Mouse (Mus musculus): ENCODE measurements around the gene Kcnn1. TPM values are rescaled to one million over a fixed set of nuclear protein-coding genes. Genes with fewer than 3 reads are reported as not detected.
A peak's percentile ranks its signal among the peaks of the same experiment; 100 is the strongest.

The Kcnn1 gene
- total RNA-seq, 2 experiments from 2014 or later, result 19.4 to 22.4 TPM

GRCm38 (mm10) chr8:70893656-70894384 is 30.8 kb upstream of the Kcnn1 start:
- DNase-seq (ENCODE audit: extremely low spot score in 1 of 2, low spot score in 1 of 2), result peak in 1 of 2 experiments; percentile 74

- no peak for DNase-seq (ENCODE audit: extremely low spot score in 1 of 2, low spot score in 1 of 2)
Observed at GRCm38 (mm10) chr8:70892896-70893655, 30.0 kb upstream of the Kcnn1 start.

- DNase-seq (ENCODE audit: extremely low spot score in 1 of 2, low spot score in 1 of 2), result no peak
Observed at GRCm38 (mm10) chr8:70892022-70892895, 29.2 kb upstream of the Kcnn1 start, which contains the start of gene Slc5a5. Slc5a5 (minus strand) TSS chr8:70892757.

- no peak for DNase-seq (ENCODE audit: extremely low spot score in 1 of 2, low spot score in 1 of 2)
Observed at GRCm38 (mm10) chr8:70891356-70891755, 28.3 kb upstream of the Kcnn1 start.

- no peak for DNase-seq (ENCODE audit: extremely low spot score in 1 of 2, low spot score in 1 of 2)
Observed at GRCm38 (mm10) chr8:70890656-70891055, 27.6 kb upstream of the Kcnn1 start.

GRCm38 (mm10) chr8:70887669-70888068 is 24.6 kb upstream of the Kcnn1 start:
- DNase-seq (ENCODE audit: extremely low spot score in 1 of 2, low spot score in 1 of 2), result no peak

GRCm38 (mm10) chr8:70885612-70886011 is 22.6 kb upstream of the Kcnn1 start:
- DNase-seq (ENCODE audit: extremely low spot score in 1 of 2, low spot score in 1 of 2), result no peak

- no peak for DNase-seq (ENCODE audit: extremely low spot score in 1 of 2, low spot score in 1 of 2)
Observed at GRCm38 (mm10) chr8:70884683-70885082, 21.6 kb upstream of the Kcnn1 start.

- DNase-seq (ENCODE audit: extremely low spot score in 1 of 2, low spot score in 1 of 2), result no peak
Observed at GRCm38 (mm10) chr8:70884186-70884585, 21.1 kb upstream of the Kcnn1 start.

GRCm38 (mm10) chr8:70880546-70880945 is 17.5 kb upstream of the Kcnn1 start:
- DNase-seq (ENCODE audit: extremely low spot score in 1 of 2, low spot score in 1 of 2), result no peak

- DNase-seq (ENCODE audit: extremely low spot score in 1 of 2, low spot score in 1 of 2), result no peak
Observed at GRCm38 (mm10) chr8:70880126-70880525, 17.1 kb upstream of the Kcnn1 start.

GRCm38 (mm10) chr8:70879500-70879899 is 16.4 kb upstream of the Kcnn1 start:
- DNase-seq (ENCODE audit: extremely low spot score in 1 of 2, low spot score in 1 of 2), result no peak

- DNase-seq (ENCODE audit: extremely low spot score in 1 of 2, low spot score in 1 of 2), result no peak
Observed at GRCm38 (mm10) chr8:70878178-70878577, 15.1 kb upstream of the Kcnn1 start.

- no peak for DNase-seq (ENCODE audit: extremely low spot score in 1 of 2, low spot score in 1 of 2)
Observed at GRCm38 (mm10) chr8:70876382-70876781, 13.3 kb upstream of the Kcnn1 start.

- no peak for DNase-seq (ENCODE audit: extremely low spot score in 1 of 2, low spot score in 1 of 2)
Observed at GRCm38 (mm10) chr8:70874441-70874840, 11.4 kb upstream of the Kcnn1 start.

- peak; percentile 94 to 98 for DNase-seq (ENCODE audit: extremely low spot score in 1 of 2, low spot score in 1 of 2)
Observed at GRCm38 (mm10) chr8:70873364-70873985, 10.4 kb upstream of the Kcnn1 start, which contains the start of gene Ccdc124. Ccdc124 (minus strand) TSS chr8:70873935.

- no peak for DNase-seq (ENCODE audit: extremely low spot score in 1 of 2, low spot score in 1 of 2)
Observed at GRCm38 (mm10) chr8:70872643-70873363, 9.7 kb upstream of the Kcnn1 start.

GRCm38 (mm10) chr8:70871195-70871807 is 8.2 kb upstream of the Kcnn1 start:
- DNase-seq (ENCODE audit: extremely low spot score in 1 of 2, low spot score in 1 of 2), result no peak

GRCm38 (mm10) chr8:70869601-70870041 is 6.6 kb upstream of the Kcnn1 start:
- peak; percentile 59 to 73 for DNase-seq (ENCODE audit: extremely low spot score in 1 of 2, low spot score in 1 of 2)
